Mouse (Mus musculus) gastrocnemius, postnatal 4 days (tissue): Measurements from ENCODE around the gene Spryd3. TPM values are rescaled to one million over a fixed set of nuclear protein-coding genes. Genes with fewer than 3 reads are reported as not detected.
"Not testable (repeated sequence)": the region's sequence is repeated elsewhere in the genome, so short reads cannot be mapped to it uniquely, and the experiment has no call there.

Experiments used
- DNase-seq, 2 experiments: peaks; one replicate each; pipeline ENCODE4 v3.0.0; 2021 to 2022; ENCODE audit warnings: low spot score in 2 of 2, mixed read lengths in 2 of 2
- long read RNA-seq, 2 experiments: library from polyadenylated mRNA; stranded (forward); transcript quantifications; one replicate each; pipeline ENCODE4 v2.0.0; 2021
- total RNA-seq, 2 experiments: library from RNA; stranded (reverse); gene quantifications; 2 replicates each; pipeline ENCODE4 v1.2.3; 2021

Gene Spryd3
- 10 to 100 TPM; 21.1 to 26.7 TPM for total RNA-seq
- long read RNA-seq, experiment 1, transcript Spryd3-203 (11 exons, 2,456 nt): major isoform, 28 of 33 reads
- long read RNA-seq, experiment 1, partial matches to known transcripts: 2 of 33 reads
- long read RNA-seq, experiment 1, other reads (novel, unspliced or antisense): 3 of 33 reads
- long read RNA-seq, experiment 2, transcript Spryd3-203 (11 exons, 2,456 nt): major isoform, 41 of 47 reads
- long read RNA-seq, experiment 2, partial matches to known transcripts: 3 of 47 reads
- long read RNA-seq, experiment 2, other reads (novel, unspliced or antisense): 3 of 47 reads

DNA sequence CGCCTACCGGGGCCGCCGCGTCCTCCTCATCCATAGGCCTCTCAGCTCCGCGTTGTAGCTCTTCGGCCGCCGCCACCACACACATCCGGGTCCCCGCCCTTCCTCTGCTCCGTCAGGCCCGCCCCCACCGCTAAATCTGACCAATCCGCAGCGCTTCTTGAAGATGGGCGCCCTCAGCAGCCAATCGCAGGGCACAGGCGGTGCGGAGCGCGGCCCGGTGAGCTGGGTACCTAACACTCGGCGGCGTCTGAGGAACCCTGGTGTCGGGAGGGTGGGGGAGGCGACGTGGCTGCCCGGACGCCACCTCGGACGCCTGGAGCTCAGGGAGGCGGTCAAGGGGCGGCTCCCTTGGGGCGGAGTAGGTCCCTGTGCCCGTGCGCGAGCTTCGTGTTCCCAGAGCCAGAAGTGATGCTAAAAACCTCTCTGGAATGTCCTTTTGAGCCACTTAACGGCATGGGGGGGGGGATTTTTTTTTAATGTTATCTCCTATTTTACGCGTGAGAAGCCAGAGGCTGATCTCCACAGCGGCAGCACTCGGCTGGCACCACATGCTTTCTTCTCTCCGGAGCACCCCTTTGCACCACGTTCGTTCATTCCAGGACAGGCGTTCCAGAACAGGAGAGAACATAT, at the start of gene Spryd3:
Gene Spryd3 (minus strand): TSS at position 106 of the 630 bp plus-strand sequence.
- peak; percentile 93 to 95 for DNase-seq

- no peak for DNase-seq
Observed at GRCm38 (mm10) chr15:102183076-102183475, 47.0 kb upstream of the Spryd3 start.

DNA sequence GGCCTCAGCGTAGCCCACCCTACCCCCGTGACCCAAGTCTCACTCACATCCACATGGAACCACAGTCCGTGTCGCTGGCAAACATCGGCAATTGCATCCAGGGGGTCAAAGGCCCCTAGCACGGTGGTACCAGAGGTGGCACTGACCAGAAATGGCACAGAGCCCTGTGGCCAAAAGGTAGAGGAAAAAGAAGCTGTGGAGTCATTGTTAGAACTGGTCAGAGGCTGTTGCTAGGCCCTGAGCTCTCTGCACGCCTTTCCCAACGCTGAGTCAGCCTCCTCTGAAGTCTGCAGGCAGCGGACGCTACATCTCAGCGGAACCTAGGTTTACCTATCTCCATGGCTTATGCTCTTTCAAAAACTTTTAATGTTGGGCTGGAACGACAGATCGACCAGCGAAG, 43.9 kb upstream of the Spryd3 start:
- no peak for DNase-seq

- no peak for DNase-seq
Observed at GRCm38 (mm10) chr15:102179106-102179505, 43.1 kb upstream of the Spryd3 start.

- peak; percentile 43 to 62 for DNase-seq
Observed at GRCm38 (mm10) chr15:102178279-102178678, 42.2 kb upstream of the Spryd3 start.

GRCm38 (mm10) chr15:102177417-102177816, 41.4 kb upstream of the Spryd3 start:
- no peak for DNase-seq

DNA sequence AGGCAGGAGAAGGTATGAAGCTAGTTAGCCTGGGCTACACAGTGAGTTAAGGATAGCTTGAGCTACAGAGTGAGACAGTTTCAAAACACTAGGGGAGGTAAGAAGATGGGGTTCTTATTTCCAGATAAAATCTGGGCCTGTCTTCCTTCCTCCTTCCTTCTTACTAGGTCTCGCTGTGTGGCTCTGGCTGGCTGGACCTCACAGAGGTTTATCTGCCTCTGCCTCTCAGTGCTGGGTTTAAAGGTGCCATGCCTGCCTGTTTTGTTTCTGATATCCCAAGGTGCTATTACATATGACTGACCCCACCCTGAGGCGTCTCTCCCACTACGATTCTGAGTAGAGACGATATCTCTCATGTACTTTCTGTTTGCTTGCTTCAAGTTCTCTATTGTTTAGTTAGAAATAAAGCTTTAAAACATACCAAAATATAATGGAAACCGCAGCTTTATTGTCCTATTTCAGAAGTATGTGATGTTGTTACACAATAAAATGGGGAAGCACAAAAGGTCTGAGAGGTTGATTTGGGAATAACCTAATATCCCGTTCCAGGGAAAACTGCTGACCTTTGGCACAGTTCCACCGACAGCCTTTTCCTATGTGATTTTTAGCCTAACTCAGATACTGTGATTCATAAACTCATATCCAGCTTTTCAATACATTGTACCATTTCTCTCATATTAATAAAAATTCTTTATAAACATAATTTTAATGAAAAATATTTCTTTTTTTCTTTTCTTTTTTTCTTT, 40.7 kb upstream of the Spryd3 start:
- no peak for DNase-seq

GRCm38 (mm10) chr15:102175736-102176319, 39.8 kb upstream of the Spryd3 start:
- DNase-seq: no peak

GRCm38 (mm10) chr15:102173581-102173980, 37.5 kb upstream of the Spryd3 start:
- no peak for DNase-seq

- no peak for DNase-seq
Observed at GRCm38 (mm10) chr15:102169064-102169463, 33.0 kb upstream of the Spryd3 start.

GRCm38 (mm10) chr15:102167620-102168021, 31.6 kb upstream of the Spryd3 start:
- DNase-seq: no peak

GRCm38 (mm10) chr15:102165468-102166100, 29.6 kb upstream of the Spryd3 start:
- DNase-seq: no peak

DNA sequence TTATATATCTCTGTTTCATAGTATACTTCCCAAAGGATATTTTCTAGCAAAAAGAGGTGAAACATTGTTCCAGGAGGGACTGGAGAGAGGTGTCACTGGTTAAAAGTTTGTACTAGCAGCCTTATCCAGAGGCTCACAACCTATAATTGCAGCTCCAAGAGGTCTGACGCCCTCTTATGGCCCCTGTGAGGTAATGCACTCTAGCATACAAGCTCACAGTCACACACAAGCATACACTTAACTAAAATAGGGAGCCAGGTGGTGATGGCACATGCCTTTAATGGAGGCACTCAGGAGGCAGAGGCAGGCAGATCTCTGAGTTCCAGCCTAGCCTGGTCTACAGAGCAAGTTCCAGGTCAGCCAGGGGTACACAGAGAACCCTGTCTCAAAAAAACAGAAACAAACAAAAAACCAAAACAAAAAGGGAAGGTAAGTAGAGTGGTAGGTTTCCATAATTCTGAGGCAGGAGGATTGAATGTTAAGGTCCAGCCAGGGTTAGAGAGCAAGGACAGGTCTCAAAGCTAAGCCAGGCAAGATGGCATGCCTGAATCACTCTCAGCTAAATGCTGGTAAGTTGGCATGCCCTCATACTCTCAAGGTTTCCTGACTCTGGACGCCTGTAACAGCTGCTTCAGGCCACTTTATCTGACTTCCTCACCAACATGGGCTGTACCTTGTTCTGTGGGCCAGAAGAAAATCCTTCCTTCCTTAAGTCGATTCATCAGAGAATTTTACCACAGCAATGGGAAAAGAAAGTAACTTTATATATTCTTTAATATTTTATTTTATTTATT, 28.1 kb upstream of the Spryd3 start:
- no peak for DNase-seq

DNA sequence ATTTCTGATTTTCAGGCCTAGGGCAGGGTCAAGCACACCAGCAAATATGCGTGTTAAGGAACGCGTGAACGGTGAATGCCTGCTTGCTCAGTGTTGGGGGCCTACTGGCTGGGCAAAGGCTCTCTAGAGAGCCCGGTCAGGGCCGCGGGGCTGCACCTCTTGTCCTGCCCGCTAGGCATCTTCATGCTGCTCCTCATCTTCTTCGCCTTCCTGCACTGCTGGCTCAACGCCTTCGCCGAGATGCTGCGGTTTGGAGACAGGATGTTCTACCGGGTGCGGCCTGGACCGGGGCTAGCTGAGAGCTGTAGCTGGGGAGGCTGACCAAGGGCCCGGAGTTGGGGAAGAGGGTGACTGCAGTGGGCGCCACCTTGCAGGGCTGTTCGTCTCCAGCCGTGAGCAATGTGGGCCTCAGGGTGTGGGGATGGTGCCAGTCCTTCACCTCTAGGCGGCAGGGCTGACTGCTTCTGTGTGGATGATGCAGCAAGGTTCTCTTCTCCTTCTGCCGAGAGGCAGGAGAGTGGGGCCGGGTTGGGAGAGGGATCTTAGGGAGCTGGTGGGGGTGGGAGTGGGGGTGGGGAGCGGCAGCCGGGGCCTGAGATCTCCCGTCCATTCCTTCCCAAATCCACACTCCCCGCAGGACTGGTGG, 24.5 kb upstream of the Spryd3 start:
- no peak for DNase-seq

DNA sequence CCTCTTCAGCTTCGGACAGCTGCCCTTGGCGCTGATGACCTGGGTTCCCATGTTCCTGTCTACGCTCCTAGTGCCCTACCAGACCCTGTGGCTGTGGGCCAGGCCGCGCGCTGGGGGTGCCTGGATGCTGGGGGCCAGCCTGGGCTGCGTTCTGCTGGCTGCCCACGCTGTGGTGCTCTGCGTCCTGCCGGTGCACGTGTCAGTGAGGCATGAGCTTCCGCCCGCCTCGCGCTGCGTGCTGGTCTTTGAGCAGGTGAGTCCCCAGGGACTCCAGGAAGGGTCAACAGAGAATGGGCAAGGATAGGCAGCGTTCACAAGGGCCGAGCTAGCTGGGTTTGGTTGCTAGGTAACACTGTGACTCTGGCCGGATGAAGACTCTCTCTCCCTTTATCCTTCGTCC, 20.8 kb upstream of the Spryd3 start:
- no peak for DNase-seq

- DNase-seq: not testable (repeated sequence)
Observed at GRCm38 (mm10) chr15:102155006-102155405, 19.0 kb upstream of the Spryd3 start.

DNA sequence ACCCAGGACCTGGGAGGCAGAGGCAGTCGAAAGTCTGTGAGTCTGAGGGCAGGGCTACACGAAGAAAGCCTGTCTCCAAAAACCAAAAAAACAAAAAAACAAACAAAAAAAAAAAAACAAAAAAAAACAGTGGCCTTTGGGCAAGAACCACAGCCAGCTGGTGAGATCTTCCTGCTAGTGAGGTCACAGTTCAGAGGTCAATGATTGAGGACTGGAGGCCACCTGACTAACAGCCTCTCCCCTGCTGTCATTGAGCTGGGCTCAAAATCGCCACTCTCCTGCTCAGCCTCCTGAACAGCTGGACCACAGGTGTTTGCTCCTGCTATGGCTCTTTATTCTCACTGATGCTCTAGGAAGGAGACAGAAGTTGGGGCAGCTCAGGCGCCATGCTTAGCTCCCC, 16.6 kb upstream of the Spryd3 start:
- DNase-seq: no peak

DNA sequence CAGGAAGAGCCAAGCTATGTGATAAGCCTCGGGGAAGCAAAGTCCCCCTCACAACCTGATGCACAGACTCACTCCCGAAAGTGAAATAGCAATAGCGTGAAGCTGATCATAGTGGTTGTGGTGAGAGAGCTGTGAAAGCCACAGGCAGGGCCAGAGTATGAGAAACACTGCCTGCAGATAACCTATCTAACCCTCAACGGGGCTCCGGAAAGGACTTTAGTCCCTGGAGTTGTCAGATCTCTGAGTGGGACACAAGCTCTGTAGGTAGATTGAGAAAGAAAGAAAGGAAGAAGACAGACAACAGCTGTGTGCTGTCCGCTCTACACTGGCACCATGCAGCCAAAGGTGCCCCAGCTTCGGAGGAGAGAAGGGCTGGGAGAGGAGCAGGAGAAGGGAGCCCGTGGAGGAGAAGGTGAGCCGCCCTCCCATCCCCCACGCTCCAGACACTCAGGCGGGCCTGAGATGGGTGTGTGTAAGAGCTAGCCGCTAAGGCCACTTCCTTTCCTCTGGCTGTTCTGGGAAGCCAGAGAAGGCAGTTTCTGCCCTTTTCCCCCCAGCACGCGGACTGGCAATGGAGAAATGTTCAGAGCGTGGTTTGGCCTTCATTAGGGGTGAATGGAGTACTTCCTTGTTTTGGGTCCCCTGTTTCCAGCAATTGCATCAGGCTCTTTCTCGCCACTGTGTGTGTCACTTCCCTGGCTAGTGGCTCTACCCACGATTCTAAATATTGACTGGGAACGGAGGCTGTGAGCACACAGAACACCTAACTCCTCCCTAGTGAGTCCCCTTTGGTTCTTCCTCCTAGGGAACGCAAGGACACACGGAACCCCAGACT, 14.5 kb upstream of the Spryd3 start, which contains the start of gene Soat2:
Gene Soat2 (plus strand): TSS at position 226 of the 835 bp plus-strand sequence.
- DNase-seq: no peak

- no peak for DNase-seq
Observed at GRCm38 (mm10) chr15:102149561-102149960, 13.5 kb upstream of the Spryd3 start.
